Mouse (Mus musculus) frontal cortex, postnatal 14 days (tissue): ENCODE data around the gene Nlrp10.
A peak's percentile ranks its signal among the peaks of the same experiment; 100 is the strongest.

ENCODE experiments used
- DNase-seq, 2 experiments: peaks; one replicate each; pipeline ENCODE4 v3.0.0; 2022; ENCODE audit warnings: low spot score in 2 of 2

Nlrp10 gene

GRCm38 (mm10) chr7:108929726-108930393 is at the start of gene Nlrp10:
Nlrp10 (minus strand) TSS chr7:108930178.
- no peak for DNase-seq

- peak in 1 of 2 experiments; percentile 28 for DNase-seq
These were observed 42.3 kb upstream of the Nlrp10 start for GRCm38 (mm10) chr7:108972273-108972672.

- DNase-seq: no peak
These were observed 38.2 kb upstream of the Nlrp10 start for GRCm38 (mm10) chr7:108968201-108968600.

- peak in 1 of 2 experiments; percentile 58 for DNase-seq
These were observed 36.9 kb upstream of the Nlrp10 start for GRCm38 (mm10) chr7:108966742-108967362.

- no peak for DNase-seq
These were observed 36.0 kb upstream of the Nlrp10 start for GRCm38 (mm10) chr7:108965968-108966367.

- no peak for DNase-seq
These were observed 27.8 kb upstream of the Nlrp10 start for GRCm38 (mm10) chr7:108957734-108958133.

- no peak for DNase-seq
These were observed 24.2 kb upstream of the Nlrp10 start for GRCm38 (mm10) chr7:108954185-108954584.

GRCm38 (mm10) chr7:108952801-108953200 is 22.8 kb upstream of the Nlrp10 start:
- DNase-seq: no peak

GRCm38 (mm10) chr7:108950762-108951331 is 20.9 kb upstream of the Nlrp10 start:
- peak; percentile 60 to 63 for DNase-seq

- DNase-seq: peak; percentile 77 to 79
These were observed 20.4 kb upstream of the Nlrp10 start, which contains the start of gene Tub for GRCm38 (mm10) chr7:108950312-108950761. Tub (plus strand) TSS chr7:108950338.

GRCm38 (mm10) chr7:108949301-108949700 is 19.3 kb upstream of the Nlrp10 start:
- DNase-seq: no peak

- DNase-seq: no peak
These were observed 18.6 kb upstream of the Nlrp10 start for GRCm38 (mm10) chr7:108948611-108949010.

GRCm38 (mm10) chr7:108944002-108944401 is 14.0 kb upstream of the Nlrp10 start:
- DNase-seq: peak in 1 of 2 experiments; percentile 50

- no peak for DNase-seq
These were observed 11.5 kb upstream of the Nlrp10 start for GRCm38 (mm10) chr7:108941466-108941865.

GRCm38 (mm10) chr7:108936591-108936990 is 6.6 kb upstream of the Nlrp10 start:
- no peak for DNase-seq

GRCm38 (mm10) chr7:108935411-108935810 is 5.4 kb upstream of the Nlrp10 start:
- no peak for DNase-seq

- no peak for DNase-seq
These were observed 4.9 kb upstream of the Nlrp10 start for GRCm38 (mm10) chr7:108934836-108935235.

- peak; percentile 93 to 97 for DNase-seq
These were observed 4.1 kb upstream of the Nlrp10 start, which contains the start of gene Eif3f for GRCm38 (mm10) chr7:108933794-108934731. Eif3f (plus strand) TSS chr7:108934417.

- no peak for DNase-seq
These were observed 1.4 kb downstream of the Nlrp10 start for GRCm38 (mm10) chr7:108928280-108929188.

- DNase-seq: no peak
These were observed 2.9 kb downstream of the Nlrp10 start for GRCm38 (mm10) chr7:108927043-108927442.

- no peak for DNase-seq
These were observed 26.0 kb downstream of the Nlrp10 start for GRCm38 (mm10) chr7:108903969-108904368.
